Mouse (Mus musculus) gastrocnemius, postnatal 10 days (tissue): ENCODE data around the gene Tubb5. TPM values are rescaled to one million over a fixed set of nuclear protein-coding genes. Genes with fewer than 3 reads are reported as not detected.

Source experiments
- DNase-seq: peaks from one replicate; pipeline ENCODE4 v3.0.0; 2021; ENCODE audit warnings: mixed read lengths
- total RNA-seq, 2 experiments: library from RNA; stranded (reverse); gene quantifications; 2 replicates each; pipeline ENCODE4 v1.2.3; 2021

Tubb5 gene
- total RNA-seq, 2 experiments from 2014 or later, result 205 to 251 TPM

- peak; percentile 85 for DNase-seq
Observed at GRCm38 (mm10) chr17:35829737-35830136, 8.4 kb downstream of the Tubb5 start.

DNA sequence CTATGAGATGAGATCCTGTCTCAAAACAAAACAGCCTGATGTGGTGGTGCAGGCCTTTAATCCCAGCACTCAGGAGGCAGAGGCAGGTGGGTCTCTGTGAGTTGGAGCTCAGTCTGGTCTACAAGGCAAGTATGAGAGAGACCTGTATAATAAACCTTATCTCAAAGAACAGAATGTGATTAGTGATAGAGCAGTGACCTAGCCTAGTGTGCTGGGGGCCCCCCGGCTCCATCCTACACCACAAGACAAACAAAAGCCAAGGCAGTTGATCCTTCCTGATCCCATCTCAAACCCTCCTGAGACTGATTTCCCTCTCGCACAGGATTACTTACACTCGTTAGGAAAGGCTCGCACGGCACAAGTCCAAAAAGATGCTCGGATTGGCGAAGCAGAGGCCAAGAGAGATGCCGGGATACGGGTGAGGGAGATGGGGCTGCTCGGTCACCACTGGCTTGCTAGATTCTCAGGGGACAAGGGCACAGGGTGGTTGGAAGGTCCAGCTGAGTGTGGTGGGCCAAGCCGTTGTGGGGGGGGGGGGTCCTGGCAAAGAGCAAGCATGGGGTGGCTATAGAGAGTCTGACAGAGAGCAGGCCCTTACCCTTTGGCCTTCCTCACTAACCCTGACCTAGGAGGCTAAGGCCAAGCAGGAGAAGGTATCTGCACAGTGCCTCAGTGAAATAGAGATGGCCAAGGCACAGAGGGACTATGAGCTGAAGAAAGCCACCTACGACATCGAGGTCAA is 12.8 kb downstream of the Tubb5 start:
- DNase-seq, result no peak

- DNase-seq, result no peak
Observed at GRCm38 (mm10) chr17:35824402-35824801, 13.7 kb downstream of the Tubb5 start.

- DNase-seq, result peak; percentile 84
Observed at GRCm38 (mm10) chr17:35822964-35823937, 14.9 kb downstream of the Tubb5 start, which contains the start of gene Flot1. Gene Flot1 (plus strand): TSS chr17:35823230.

DNA sequence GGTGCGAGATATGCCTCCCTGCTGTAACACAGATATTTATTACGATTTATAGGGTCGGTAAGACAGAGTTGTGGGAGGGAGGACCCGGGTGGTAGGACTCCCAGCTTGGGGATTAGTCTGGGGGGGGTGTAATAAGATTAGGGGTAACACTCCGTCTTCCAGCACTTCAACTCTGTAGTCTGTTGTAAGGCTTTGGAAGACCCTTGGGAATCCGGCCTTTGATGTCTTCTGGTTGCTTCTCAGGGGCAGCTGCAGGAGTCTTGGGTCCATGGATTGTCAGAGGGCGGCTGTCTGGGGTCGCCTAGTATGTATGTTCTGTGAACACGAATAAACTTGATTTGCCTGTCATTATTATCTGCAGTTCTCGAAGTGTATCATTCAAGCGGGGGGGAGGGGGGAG is 15.5 kb downstream of the Tubb5 start:
- no peak for DNase-seq

- peak; percentile 70 for DNase-seq
Observed at GRCm38 (mm10) chr17:35821439-35822430, 16.4 kb downstream of the Tubb5 start, which contains the start of gene Ier3. Gene Ier3 (plus strand): TSS chr17:35821684.

DNA sequence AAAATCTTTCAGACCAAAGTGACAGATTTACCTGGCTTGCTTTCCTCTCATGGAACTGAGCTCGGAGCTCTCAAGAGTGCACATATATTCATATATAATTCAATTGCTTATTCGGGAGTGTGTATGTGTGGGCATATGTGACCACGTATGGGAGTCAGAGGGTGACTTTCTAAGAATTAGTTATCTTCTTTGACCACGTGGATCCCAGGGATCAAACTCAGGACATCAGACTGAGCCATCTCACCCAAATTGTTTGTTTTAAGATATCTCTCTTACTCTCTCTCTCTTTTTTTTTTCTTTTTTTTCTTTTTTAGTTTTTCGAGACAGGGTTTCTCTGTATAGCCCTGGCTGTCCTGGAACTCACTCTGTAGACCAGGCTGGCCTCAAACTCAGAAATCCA is 18.0 kb downstream of the Tubb5 start:
- DNase-seq, result no peak

GRCm38 (mm10) chr17:35817226-35817625 is 20.9 kb downstream of the Tubb5 start:
- DNase-seq, result no peak

DNA sequence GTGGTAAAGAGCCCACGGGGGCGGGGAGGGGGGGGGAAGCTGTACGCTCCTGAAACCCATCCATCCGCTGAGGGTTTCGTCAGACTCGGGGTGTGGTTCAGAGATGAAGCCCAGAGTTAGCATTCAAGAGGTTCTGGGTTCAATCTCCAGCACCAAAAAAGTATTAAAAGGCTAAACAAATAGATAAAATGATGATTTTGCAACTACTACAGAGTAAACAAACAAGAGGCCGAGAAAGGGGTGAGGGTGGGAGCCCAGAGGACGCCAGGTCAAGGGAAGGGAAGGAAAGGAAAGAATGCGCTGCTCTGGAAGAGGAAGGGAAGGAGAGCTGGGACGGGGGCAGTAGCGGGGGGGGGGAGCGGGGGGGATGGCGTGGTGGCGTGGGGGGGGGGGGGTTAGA is 21.4 kb downstream of the Tubb5 start:
- no peak for DNase-seq

DNA sequence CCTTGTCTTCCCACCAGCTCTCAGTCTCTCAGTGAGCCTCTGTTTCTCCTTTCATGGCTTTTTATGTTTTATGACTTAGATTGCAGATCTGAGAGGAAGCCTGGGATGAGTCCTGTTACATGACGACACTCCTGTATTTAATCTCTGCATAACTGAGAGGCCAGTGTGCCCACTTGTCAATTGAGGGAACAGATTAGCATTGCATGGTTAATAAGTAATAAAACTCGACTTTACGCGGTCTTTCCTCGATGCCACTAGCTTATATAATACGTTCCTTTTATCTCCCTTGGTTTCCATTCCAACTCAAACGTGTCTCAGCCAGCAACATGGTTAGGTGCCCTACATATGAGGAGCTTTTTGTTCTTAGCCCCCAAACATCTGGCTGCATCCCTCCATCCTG is 22.3 kb downstream of the Tubb5 start:
- no peak for DNase-seq

GRCm38 (mm10) chr17:35814678-35815077 is 23.4 kb downstream of the Tubb5 start:
- no peak for DNase-seq

DNA sequence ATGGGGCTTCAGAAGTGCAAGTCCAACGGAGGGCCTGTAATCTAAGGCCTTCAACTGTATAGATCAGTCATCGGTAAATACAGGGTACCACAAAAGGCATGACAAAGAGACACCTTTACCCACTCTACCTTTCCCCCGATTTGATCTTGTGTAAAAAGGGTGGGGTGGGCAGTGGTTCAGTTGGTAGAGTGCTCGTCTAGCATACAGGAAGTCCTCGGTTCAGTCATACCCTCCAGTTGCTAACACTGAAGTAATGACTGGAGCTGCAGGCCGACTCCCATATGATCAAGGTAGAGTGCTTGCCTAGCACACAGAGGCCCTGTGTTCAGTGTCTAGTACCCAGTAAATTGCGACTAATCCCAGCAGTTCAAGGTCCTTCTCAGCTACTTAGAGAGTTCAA is 24.5 kb downstream of the Tubb5 start:
- no peak for DNase-seq

DNA sequence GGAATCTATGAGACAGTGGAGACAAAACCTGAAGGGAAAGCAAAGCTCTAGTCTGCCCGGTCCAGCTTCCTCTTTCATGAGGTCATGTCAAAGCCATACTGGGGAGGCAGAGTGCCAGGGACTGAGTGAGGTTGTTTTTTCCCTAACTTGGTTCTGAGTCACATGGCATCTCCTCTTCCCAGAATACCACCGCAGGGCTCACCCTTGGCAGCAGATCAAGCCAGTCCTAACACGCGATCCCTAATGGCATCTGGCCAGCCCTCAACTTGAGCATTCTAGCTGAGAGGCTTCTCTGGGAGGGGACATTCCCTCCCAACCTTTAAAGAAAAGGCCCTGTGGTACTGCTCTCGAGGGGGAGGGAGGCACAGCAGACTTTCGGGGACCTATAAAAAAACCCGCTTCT is 24.9 kb downstream of the Tubb5 start:
- peak; percentile 89 for DNase-seq

GRCm38 (mm10) chr17:35812736-35813135 is 25.4 kb downstream of the Tubb5 start:
- DNase-seq, result no peak

DNA sequence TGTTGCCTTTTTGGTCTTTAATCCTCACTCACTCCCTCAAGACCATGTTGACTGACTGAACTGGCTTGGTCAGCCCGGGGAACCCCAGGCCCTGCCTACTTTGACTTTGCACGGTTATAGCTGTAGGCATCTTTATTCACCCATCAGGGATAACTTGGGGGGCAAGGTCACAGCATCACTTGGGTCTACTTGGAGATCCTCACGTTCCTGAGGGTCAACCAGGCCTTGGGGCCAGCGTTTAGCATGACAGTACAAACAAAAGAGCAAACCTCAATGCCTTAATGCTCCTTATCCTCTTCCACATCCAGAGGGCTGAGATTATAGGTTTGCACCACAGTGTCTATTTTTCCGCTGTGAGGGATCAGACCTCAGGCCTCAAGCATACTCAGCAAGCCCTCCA is 25.8 kb downstream of the Tubb5 start:
- no peak for DNase-seq

- no peak for DNase-seq
Observed at GRCm38 (mm10) chr17:35810900-35811648, 27.0 kb downstream of the Tubb5 start.

- DNase-seq, result no peak
Observed at GRCm38 (mm10) chr17:35809395-35809794, 28.7 kb downstream of the Tubb5 start.

DNA sequence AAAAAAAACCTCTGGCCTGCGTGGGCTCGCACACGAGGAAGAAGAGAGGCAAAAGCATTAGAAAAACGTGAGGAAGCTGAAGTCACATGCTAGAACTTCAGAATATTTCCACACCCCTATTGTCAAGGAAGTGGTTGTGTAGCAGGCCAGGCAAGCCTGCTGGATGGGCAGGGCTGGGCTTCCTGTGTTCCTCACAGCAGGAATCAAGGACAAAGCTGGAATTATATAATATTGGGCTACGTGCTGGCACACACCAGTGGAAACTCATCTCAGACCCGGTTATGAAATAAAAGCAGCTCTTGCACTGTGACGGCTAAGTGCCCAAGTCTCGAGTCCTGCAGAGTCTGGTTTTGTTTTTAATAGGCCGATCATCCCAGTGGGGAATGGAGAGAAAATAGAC is 30.0 kb downstream of the Tubb5 start:
- peak; percentile 29 for DNase-seq

DNA sequence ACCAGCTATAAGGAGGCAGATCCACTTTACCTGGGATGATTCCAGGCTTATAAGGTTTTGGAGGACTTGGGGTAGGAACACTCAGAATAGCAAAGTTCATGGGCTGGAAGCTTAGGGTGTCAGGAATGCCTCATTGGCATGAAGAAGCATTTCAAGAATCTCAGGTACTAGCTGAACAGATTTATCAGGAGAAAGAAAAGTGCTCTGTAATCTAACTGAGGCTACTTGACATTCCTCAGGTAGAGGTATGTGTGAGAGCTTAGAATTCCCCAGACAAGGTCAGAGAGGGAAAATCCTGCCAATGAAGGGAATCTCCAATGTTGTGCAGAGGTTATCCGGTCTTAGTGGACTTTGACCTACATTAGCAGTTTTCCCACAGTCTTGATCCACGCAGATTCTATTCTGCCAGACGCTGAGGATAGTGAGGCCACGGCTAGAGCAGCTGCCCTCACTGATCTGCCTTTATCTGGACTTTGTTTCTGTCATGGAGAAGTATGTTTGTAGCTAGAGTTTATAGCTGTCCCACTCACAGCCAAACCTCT is 34.2 kb downstream of the Tubb5 start:
- no peak for DNase-seq

DNA sequence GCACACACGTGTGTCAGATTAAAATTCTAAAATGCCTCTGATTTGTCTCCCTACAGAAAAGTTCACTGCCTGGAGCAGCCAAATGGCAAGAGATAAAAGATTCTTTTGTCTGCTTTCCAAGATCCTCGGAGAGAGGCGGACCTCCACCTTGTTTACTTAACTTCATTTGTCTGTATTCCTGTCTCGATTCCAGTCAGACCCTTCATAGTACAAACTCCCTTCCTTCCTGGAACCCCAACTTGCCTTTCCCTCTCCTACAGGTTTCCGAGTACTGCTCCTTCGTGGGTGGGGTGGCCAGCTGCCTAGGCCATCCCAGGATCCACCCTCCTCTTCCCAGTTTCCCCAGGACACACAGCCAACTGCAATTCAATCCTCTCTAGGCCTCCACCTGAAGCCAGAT is 35.1 kb downstream of the Tubb5 start:
- DNase-seq, result no peak

DNA sequence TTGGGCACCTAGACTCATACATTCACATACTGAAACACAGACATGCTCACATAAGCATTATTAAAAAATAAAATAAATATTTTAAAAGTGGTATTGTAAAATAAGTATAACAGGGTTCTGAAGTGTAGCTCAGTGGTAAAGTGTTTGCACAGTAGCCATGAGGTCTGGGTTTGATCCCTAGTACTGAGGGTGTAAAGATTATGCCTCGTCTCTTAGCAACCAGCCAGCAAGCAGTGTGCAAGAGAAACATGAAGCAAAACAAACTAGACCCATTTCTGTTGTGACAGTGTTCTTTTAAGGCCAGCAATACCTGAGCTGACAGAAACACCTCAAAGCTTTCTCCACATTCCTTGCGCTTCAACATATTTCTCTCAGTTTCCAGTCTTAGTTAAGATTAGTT is 37.2 kb downstream of the Tubb5 start:
- DNase-seq, result no peak
